Mouse (Mus musculus) gastrocnemius, postnatal 4 days (tissue): ENCODE data around the gene Lrp10. TPM values are rescaled to one million over a fixed set of nuclear protein-coding genes. Genes with fewer than 3 reads are reported as not detected.

Experiments
- DNase-seq, 2 experiments: peaks; one replicate each; pipeline ENCODE4 v3.0.0; 2021 to 2022; ENCODE audit warnings: low spot score in 2 of 2, mixed read lengths in 2 of 2
- long read RNA-seq, 2 experiments: library from polyadenylated mRNA; stranded (forward); transcript quantifications; one replicate each; pipeline ENCODE4 v2.0.0; 2021
- total RNA-seq, 2 experiments: library from RNA; stranded (reverse); gene quantifications; 2 replicates each; pipeline ENCODE4 v1.2.3; 2021

Lrp10 gene
- total RNA-seq = 10 to 100 TPM; 39.0 to 42.9 TPM
- long read RNA-seq, experiment 1, full-length matches to known transcripts = 74 of 104 reads
- long read RNA-seq, experiment 1, partial matches to known transcripts = 20 of 104 reads
- long read RNA-seq, experiment 1, other reads (novel, unspliced or antisense) = 10 of 104 reads
- long read RNA-seq, experiment 2, full-length matches to known transcripts = 107 of 131 reads
- long read RNA-seq, experiment 2, partial matches to known transcripts = 13 of 131 reads
- long read RNA-seq, experiment 2, other reads (novel, unspliced or antisense) = 11 of 131 reads

- peak; percentile 84 to 88 for DNase-seq
Observed at GRCm38 (mm10) chr14:54463959-54464292, at the start of gene Lrp10. Gene Lrp10, plus strand, starts transcription at chr14:54464137.

GRCm38 (mm10) chr14:54415241-54416020, 48.5 kb upstream of the Lrp10 start:
- DNase-seq = no peak

- DNase-seq = no peak
Observed at GRCm38 (mm10) chr14:54416229-54416775, 47.6 kb upstream of the Lrp10 start.

- DNase-seq = no peak
Observed at GRCm38 (mm10) chr14:54416830-54417229, 47.1 kb upstream of the Lrp10 start.

GRCm38 (mm10) chr14:54417623-54418081, 46.3 kb upstream of the Lrp10 start, which contains the start of gene Slc7a7:
Gene Slc7a7, minus strand, starts transcription at chr14:54417780.
- DNase-seq = no peak

- DNase-seq = no peak
Observed at GRCm38 (mm10) chr14:54421014-54421413, 42.9 kb upstream of the Lrp10 start.

- DNase-seq = no peak
Observed at GRCm38 (mm10) chr14:54423406-54423805, 40.5 kb upstream of the Lrp10 start.

- DNase-seq = no peak
Observed at GRCm38 (mm10) chr14:54424634-54425033, 39.3 kb upstream of the Lrp10 start.

GRCm38 (mm10) chr14:54425540-54425939, 38.4 kb upstream of the Lrp10 start:
- DNase-seq = no peak

- DNase-seq = no peak
Observed at GRCm38 (mm10) chr14:54426003-54426688, 37.8 kb upstream of the Lrp10 start.

GRCm38 (mm10) chr14:54426689-54427398, 37.1 kb upstream of the Lrp10 start, which contains the start of gene Mrpl52:
Gene Mrpl52, plus strand, starts transcription at chr14:54426909.
- DNase-seq = peak; percentile 80 to 93

- DNase-seq = no peak
Observed at GRCm38 (mm10) chr14:54427696-54428095, 36.2 kb upstream of the Lrp10 start.

- no peak for DNase-seq
Observed at GRCm38 (mm10) chr14:54428421-54428820, 35.5 kb upstream of the Lrp10 start.

GRCm38 (mm10) chr14:54429332-54430093, 34.4 kb upstream of the Lrp10 start:
- DNase-seq = no peak

- no peak for DNase-seq
Observed at GRCm38 (mm10) chr14:54430406-54431145, 33.4 kb upstream of the Lrp10 start.

- peak; percentile 56 to 80 for DNase-seq
Observed at GRCm38 (mm10) chr14:54431334-54432077, 32.4 kb upstream of the Lrp10 start, which contains the start of gene Mmp14. Gene Mmp14, plus strand, starts transcription at chr14:54431612.

- DNase-seq = peak in 1 of 2 experiments; percentile 59
Observed at GRCm38 (mm10) chr14:54432078-54432836, 31.7 kb upstream of the Lrp10 start.
